Mouse (Mus musculus) layer of hippocampus, postnatal 10 days (tissue): Measurements from ENCODE around the gene H13. TPM values are rescaled to one million over a fixed set of nuclear protein-coding genes. Genes with fewer than 3 reads are reported as not detected.

Experiments
- DNase-seq, 2 experiments: peaks; one replicate each; pipeline ENCODE4 v3.0.0; 2021; ENCODE audit warnings: low spot score in 2 of 2
- total RNA-seq, 2 experiments: library from RNA; stranded (reverse); gene quantifications; 2 replicates each; pipeline ENCODE4 v1.2.3; 2021

Gene H13
- total RNA-seq, 2 experiments from 2014 or later: 109 to 114 TPM

- DNase-seq: no peak
Measured at GRCm38 (mm10) chr2:152729013-152729635, 59.9 kb downstream of the H13 start.

- DNase-seq: no peak
Measured at GRCm38 (mm10) chr2:152729636-152730020, 60.4 kb downstream of the H13 start.

GRCm38 (mm10) chr2:152733201-152733600, 63.9 kb downstream of the H13 start:
- no peak for DNase-seq

GRCm38 (mm10) chr2:152734501-152734900, 65.2 kb downstream of the H13 start:
- no peak for DNase-seq

- peak; percentile 93 to 94 for DNase-seq
Measured at GRCm38 (mm10) chr2:152734984-152735383, 65.7 kb downstream of the H13 start.

- DNase-seq: peak; percentile 70 to 74
Measured at GRCm38 (mm10) chr2:152736090-152736601, 66.9 kb downstream of the H13 start, which contains the start of gene Id1. TSS of gene Id1 (plus strand) at chr2:152736251.

- DNase-seq: peak in 1 of 2 experiments; percentile 26
Measured at GRCm38 (mm10) chr2:152736748-152737147, 67.5 kb downstream of the H13 start.

GRCm38 (mm10) chr2:152737306-152738221, 68.3 kb downstream of the H13 start:
- DNase-seq: peak in 1 of 2 experiments; percentile 20

GRCm38 (mm10) chr2:152738341-152738740, 69.1 kb downstream of the H13 start:
- no peak for DNase-seq

GRCm38 (mm10) chr2:152739031-152739841, 70.0 kb downstream of the H13 start:
- DNase-seq: peak; percentile 46 to 51

- DNase-seq: no peak
Measured at GRCm38 (mm10) chr2:152739842-152740260, 70.6 kb downstream of the H13 start.

- DNase-seq: no peak
Measured at GRCm38 (mm10) chr2:152740490-152740889, 71.2 kb downstream of the H13 start.

- peak in 1 of 2 experiments; percentile 48 for DNase-seq
Measured at GRCm38 (mm10) chr2:152741153-152742041, 72.1 kb downstream of the H13 start.

- DNase-seq: peak; percentile 65 to 70
Measured at GRCm38 (mm10) chr2:152742435-152742834, 73.2 kb downstream of the H13 start.

- no peak for DNase-seq
Measured at GRCm38 (mm10) chr2:152753944-152754711, 84.9 kb downstream of the H13 start, which contains the start of gene Cox4i2. TSS of gene Cox4i2 (plus strand) at chr2:152754173.

GRCm38 (mm10) chr2:152756474-152757393, 87.5 kb downstream of the H13 start:
- DNase-seq: no peak

GRCm38 (mm10) chr2:152757478-152757877, 88.2 kb downstream of the H13 start:
- DNase-seq: no peak
